Mouse (Mus musculus): Measurements from ENCODE around the gene Kcnc3.

The Kcnc3 gene

GRCm38 (mm10) chr7:44598336-44598735 lies 7.9 kb downstream of the Kcnc3 start:
- DNase-seq: no peak

- no peak for DNase-seq
Observed at GRCm38 (mm10) chr7:44600691-44601262, 10.3 kb downstream of the Kcnc3 start.

GRCm38 (mm10) chr7:44601646-44602045 lies 11.2 kb downstream of the Kcnc3 start:
- DNase-seq: peak in 1 of 2 experiments; percentile 43

- peak; percentile 80 for DNase-seq
Observed at GRCm38 (mm10) chr7:44602443-44602842, 12.0 kb downstream of the Kcnc3 start.

- DNase-seq: peak in 1 of 2 experiments; percentile 54
Observed at GRCm38 (mm10) chr7:44603186-44603855, 12.9 kb downstream of the Kcnc3 start.

- peak; percentile 64 to 77 for DNase-seq
Observed at GRCm38 (mm10) chr7:44604139-44604606, 13.7 kb downstream of the Kcnc3 start.

GRCm38 (mm10) chr7:44604619-44605018 lies 14.2 kb downstream of the Kcnc3 start:
- no peak for DNase-seq

GRCm38 (mm10) chr7:44605436-44605835 lies 15.0 kb downstream of the Kcnc3 start:
- peak in 1 of 2 experiments; percentile 32 for DNase-seq

GRCm38 (mm10) chr7:44606171-44606901 lies 15.9 kb downstream of the Kcnc3 start:
- DNase-seq: peak in 1 of 2 experiments; percentile 61

GRCm38 (mm10) chr7:44612192-44612591 lies 21.7 kb downstream of the Kcnc3 start:
- DNase-seq: no peak

- DNase-seq: no peak
Observed at GRCm38 (mm10) chr7:44614041-44614688, 23.7 kb downstream of the Kcnc3 start.

- DNase-seq: no peak
Observed at GRCm38 (mm10) chr7:44615309-44615708, 24.8 kb downstream of the Kcnc3 start.

GRCm38 (mm10) chr7:44615987-44616386 lies 25.5 kb downstream of the Kcnc3 start:
- DNase-seq: peak; percentile 72 to 76

GRCm38 (mm10) chr7:44617059-44617458 lies 26.6 kb downstream of the Kcnc3 start:
- no peak for DNase-seq

- peak; percentile 68 to 75 for DNase-seq
Observed at GRCm38 (mm10) chr7:44623714-44624542, 33.5 kb downstream of the Kcnc3 start.

- no peak for DNase-seq
Observed at GRCm38 (mm10) chr7:44624543-44624826, 34.0 kb downstream of the Kcnc3 start.

GRCm38 (mm10) chr7:44624828-44625227 lies 34.4 kb downstream of the Kcnc3 start:
- DNase-seq: peak; percentile 86 to 88

- DNase-seq: peak; percentile 91 to 93
Observed at GRCm38 (mm10) chr7:44625241-44626067, 35.0 kb downstream of the Kcnc3 start.

- no peak for DNase-seq
Observed at GRCm38 (mm10) chr7:44626068-44626385, 35.6 kb downstream of the Kcnc3 start.

- DNase-seq: no peak
Observed at GRCm38 (mm10) chr7:44626966-44627365, 36.5 kb downstream of the Kcnc3 start.

GRCm38 (mm10) chr7:44628402-44629034 lies 38.1 kb downstream of the Kcnc3 start:
- no peak for DNase-seq

Data from cerebellum, adult 18-20 months (tissue).